Mouse (Mus musculus): ENCODE measurements around the gene Gna15. TPM values are rescaled to one million over a fixed set of nuclear protein-coding genes. Genes with fewer than 3 reads are reported as not detected.

Gene Gna15
- polyA plus RNA-seq, 1 experiment from 2014 or later, result 0.63 TPM

DNA sequence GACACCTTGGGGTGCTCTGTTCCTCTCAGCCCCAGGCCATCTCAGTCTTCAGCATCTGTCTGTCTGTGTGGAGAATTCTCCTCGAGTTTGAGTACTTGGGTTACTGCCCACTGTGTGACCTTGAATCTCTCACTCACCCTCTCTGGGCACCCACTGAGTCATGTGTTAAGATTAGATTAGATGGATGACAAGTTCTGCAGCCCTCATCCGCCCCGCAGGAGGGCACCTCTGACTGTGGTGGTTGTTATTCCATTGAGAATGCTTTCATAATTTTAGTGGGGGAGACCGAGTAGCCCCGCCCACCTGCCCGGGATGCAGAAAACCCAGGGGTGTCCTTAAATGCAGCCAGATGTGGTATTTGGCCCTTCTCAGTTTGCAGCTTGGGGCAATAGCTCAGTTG is 39.5 kb upstream of the Gna15 start:
- Histone ChIP-seq H3K4me1 (replicated peaks) (peaks cover 82% of the 10 kb centered on the region), H3K27ac (peak overlapping the region; percentile 84; the same call in 1 of the 2 replicates), H3K9me3 (no peaks in the 10 kb centered on the region), H3K4me3 (peak overlapping the region; percentile 45), H3K27me3 (ENCODE audit: insufficient read depth, poor library complexity, severe bottlenecking) (peaks cover 87% of the 10 kb centered on the region), H3K36me3 (peaks cover 35% of the 10 kb centered on the region)
- no peak for DNase-seq (ENCODE audit: low spot score)
- 48% methylated on average over 6 of the region's 6 CpGs for WGBS

DNA sequence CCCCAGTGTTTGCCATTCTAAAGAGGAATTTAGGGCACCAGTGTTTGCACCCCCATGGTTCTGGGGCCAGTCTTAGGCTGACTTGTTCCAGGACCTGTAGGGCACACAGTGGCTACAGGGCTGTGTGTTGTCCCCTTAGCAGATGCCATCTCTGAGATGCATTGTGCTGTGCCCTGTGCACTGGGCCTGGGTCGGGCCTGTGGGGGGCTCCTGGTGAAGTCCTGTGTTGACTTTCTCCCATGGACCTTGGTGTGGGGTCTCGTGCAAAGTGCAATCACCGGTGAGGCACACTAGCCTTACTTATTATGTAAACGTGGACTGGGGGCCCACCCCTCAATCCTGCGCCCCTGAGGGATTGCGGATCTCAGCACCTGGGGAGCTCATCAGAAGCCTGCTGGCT is 38.4 kb upstream of the Gna15 start:
- no peak overlapping the region for H3K27ac ChIP-seq
- peak overlapping the region; percentile 12; the same call in 1 of the 2 replicates for H3K4me3 ChIP-seq
- 81% methylated on average over 6 of the region's 6 CpGs for WGBS
- peaks cover 76% of the 10 kb centered on the region for H3K27me3 ChIP-seq (ENCODE audit: insufficient read depth, poor library complexity, severe bottlenecking)
- no peak for DNase-seq (ENCODE audit: low spot score)
- peaks cover 35% of the 10 kb centered on the region for H3K36me3 ChIP-seq
- peaks cover 72% of the 10 kb centered on the region for H3K4me1 ChIP-seq (replicated peaks)
- H3K9me3 ChIP-seq, result no peaks in the 10 kb centered on the region

DNA sequence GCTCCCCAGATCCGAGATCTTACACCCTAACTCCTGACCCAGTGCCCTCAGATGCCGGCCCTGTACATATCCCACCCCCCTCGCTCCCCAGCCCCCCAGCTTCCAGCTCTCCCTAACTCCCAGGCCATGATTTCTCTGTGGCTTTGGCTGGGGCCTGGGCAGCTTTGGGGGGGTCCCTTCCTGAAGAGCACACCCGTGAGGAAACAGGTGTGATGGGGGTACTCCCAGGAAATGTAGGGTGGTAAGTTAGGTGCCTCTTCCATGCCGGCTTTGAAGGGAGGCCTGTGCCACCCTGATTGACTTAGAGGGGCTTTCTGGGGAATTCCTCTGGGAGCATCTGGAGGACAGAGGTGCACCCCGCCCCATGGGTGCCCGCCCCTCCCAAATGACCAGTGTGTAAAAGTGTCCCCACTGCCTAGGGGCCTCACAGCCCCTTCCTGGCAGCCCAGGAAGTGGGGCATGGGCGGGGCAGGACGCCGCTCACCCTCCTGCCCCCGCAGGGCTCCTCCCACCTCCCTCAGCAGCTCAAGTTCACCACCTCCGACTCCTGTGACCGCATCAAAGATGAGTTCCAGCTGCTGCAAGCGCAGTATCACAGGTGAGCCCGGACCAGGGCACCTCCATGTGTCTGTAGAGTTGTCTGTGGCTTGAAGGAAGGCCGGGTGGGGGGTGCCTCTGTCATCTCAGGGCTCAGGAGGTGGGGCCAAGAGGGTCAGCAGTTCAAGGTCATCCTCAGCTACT is 36.9 kb upstream of the Gna15 start:
- 24% methylated on average over 16 of the region's 16 CpGs for WGBS
- no peak for DNase-seq (ENCODE audit: low spot score)
- Histone ChIP-seq H3K4me1 (replicated peaks) (peaks cover 65% of the 10 kb centered on the region), H3K27ac (peak overlapping the region; percentile 98), H3K9me3 (no peaks in the 10 kb centered on the region), H3K27me3 (ENCODE audit: insufficient read depth, poor library complexity, severe bottlenecking) (peaks cover 61% of the 10 kb centered on the region), H3K36me3 (peaks cover 29% of the 10 kb centered on the region), H3K4me3 (peak overlapping the region; percentile 94)

DNA sequence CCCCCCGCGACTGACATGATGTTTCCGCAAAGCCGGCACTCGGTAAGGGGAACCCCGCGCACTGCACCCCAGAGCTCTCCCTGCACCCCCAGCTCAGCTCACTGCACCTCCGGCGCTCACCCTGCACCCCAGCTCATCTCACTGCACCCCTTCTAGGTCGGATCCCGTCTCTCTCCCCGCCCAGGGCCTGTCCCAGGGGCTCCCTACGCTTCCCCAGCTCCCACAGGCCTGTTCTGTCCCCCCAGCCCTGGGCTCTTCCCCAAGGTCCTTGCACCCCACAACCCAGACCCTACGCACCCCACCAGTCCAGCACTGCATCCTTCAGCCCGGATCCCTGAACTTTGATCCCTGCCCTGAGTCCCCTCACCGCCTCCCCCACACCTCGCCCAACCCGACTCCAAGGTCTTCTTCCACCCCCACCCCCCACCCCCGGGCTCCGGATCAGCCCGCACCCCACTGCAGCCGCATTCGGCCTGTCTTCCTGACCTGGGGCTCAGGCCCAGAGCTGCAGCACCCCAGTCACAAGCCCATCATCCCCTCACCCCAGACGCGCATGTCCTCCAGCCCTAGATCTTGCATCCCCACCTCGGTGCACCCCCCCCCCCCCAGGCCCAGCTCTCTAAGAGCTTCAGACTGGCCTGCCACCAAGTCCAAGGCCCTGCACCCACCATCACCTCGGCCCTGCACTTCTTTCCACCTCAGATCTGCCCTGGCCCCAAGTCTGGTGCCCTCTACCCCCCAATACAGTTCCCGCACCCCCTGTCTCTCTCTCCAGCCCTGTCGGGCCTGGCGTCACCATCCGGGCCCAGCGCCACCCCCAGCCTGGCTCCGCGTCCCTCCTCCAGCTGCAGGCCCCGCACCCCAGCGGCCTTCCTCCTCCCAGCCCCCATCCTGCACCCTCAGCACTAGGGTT is 35.9 kb upstream of the Gna15 start:
- no peak for DNase-seq (ENCODE audit: low spot score)
- H3K4me1 ChIP-seq (replicated peaks), result peaks cover 55% of the 10 kb centered on the region
- peak overlapping the region; percentile 98 for H3K27ac ChIP-seq
- no peaks in the 10 kb centered on the region for H3K9me3 ChIP-seq
- peak overlapping the region; percentile 94 for H3K4me3 ChIP-seq
- peaks cover 51% of the 10 kb centered on the region for H3K27me3 ChIP-seq (ENCODE audit: insufficient read depth, poor library complexity, severe bottlenecking)
- H3K36me3 ChIP-seq, result peaks cover 19% of the 10 kb centered on the region
- 2% methylated on average over 36 of the region's 36 CpGs for WGBS

DNA sequence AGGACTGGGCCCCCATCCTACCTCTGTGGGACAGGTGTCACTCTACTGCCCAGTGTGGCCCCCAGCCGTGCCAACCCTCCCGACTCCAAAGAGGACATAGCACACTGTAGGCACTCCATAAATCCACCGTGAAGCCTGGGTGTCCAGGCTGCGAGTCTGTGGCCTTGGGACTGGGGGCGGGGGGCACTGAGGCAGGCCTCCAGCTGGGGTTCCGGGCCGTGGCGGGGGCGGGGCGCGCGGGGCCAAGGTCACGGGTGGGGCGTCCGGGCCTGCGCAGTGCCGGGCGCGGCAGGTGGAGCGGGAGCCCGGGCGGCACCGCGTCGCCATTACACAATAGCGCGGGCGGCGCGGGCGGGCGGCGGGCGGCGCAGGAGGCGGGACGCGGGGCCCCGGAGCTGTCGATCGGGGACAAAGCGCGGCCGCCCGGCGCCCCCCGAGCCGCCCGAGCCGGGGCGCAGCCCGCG is 35.2 kb upstream of the Gna15 start, which contains the start of gene Aes:
Gene Aes (plus strand): TSS at position 326 of the 464 bp plus-strand sequence.
- peaks cover 13% of the 10 kb centered on the region; the same call in 1 of the 2 replicates for H3K36me3 ChIP-seq
- peaks cover 44% of the 10 kb centered on the region for H3K27me3 ChIP-seq (ENCODE audit: insufficient read depth, poor library complexity, severe bottlenecking)
- H3K9me3 ChIP-seq, result no peaks in the 10 kb centered on the region
- peak; percentile 58 for DNase-seq (ENCODE audit: low spot score)
- peak within 1 kb of the TSS; percentile 98 for H3K27ac ChIP-seq
- 1% methylated on average over 53 of the region's 53 CpGs for WGBS
- H3K4me1 ChIP-seq (replicated peaks), result peaks cover 49% of the 10 kb centered on the region
- H3K4me3 ChIP-seq, result peak within 1 kb of the TSS; percentile 94

DNA sequence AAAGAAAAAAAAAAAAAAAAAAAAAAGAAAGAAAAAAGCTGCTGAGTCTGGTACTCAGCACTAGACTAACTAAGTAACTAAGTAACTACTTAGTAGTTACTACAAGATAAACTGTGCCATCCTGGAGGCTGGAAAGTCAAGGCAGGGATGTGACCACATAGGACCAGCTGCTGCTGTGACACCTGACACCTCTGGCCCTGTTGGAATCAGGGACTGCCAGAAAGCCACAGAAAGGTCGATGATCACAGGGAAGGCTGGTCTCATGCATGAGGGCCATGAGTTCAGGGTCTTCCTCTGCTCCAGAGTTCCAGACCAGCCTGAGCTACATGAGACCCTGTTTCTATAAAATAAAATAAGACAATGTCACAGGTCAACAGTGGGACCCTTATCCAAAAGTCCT is 33.5 kb upstream of the Gna15 start:
- Histone ChIP-seq H3K4me1 (replicated peaks) (peaks cover 32% of the 10 kb centered on the region), H3K9me3 (peaks cover 4% of the 10 kb centered on the region; the same call in 1 of the 2 replicates), H3K36me3 (peaks cover 8% of the 10 kb centered on the region; the same call in 1 of the 2 replicates), H3K4me3 (no peak overlapping the region), H3K27me3 (ENCODE audit: insufficient read depth, poor library complexity, severe bottlenecking) (peaks cover 27% of the 10 kb centered on the region), H3K27ac (no peak overlapping the region)
- no peak for DNase-seq (ENCODE audit: low spot score)
- 51% methylated on average over 1 of the region's 1 CpGs for WGBS

DNA sequence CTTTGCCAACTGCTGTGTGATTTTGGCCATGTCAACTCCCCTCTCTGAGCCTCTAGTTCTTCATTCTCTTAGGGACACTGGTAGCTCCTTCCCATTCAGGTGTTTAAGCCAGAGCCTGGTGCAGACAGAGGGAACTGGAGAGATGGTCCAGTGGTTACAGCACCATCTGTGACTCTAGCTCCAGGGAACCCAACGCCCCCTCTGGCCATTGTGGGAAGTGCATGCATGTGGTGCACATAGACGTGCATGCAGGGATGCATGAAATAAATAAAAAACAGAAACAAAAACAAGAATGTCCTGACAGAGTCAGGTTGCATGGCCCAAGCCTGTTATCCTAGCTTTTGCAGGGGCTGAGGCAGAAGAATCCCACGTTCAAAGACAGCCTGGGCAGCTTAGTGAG is 32.3 kb upstream of the Gna15 start:
- Histone ChIP-seq H3K4me1 (replicated peaks) (peaks cover 29% of the 10 kb centered on the region), H3K36me3 (peaks cover 2% of the 10 kb centered on the region; the same call in 1 of the 2 replicates), H3K27me3 (ENCODE audit: insufficient read depth, poor library complexity, severe bottlenecking) (peaks cover 17% of the 10 kb centered on the region), H3K27ac (no peak overlapping the region), H3K9me3 (peaks cover 4% of the 10 kb centered on the region; the same call in 1 of the 2 replicates), H3K4me3 (no peak overlapping the region)
- DNase-seq (ENCODE audit: low spot score), result no peak
- WGBS, result 73% methylated on average over 3 of the region's 3 CpGs

DNA sequence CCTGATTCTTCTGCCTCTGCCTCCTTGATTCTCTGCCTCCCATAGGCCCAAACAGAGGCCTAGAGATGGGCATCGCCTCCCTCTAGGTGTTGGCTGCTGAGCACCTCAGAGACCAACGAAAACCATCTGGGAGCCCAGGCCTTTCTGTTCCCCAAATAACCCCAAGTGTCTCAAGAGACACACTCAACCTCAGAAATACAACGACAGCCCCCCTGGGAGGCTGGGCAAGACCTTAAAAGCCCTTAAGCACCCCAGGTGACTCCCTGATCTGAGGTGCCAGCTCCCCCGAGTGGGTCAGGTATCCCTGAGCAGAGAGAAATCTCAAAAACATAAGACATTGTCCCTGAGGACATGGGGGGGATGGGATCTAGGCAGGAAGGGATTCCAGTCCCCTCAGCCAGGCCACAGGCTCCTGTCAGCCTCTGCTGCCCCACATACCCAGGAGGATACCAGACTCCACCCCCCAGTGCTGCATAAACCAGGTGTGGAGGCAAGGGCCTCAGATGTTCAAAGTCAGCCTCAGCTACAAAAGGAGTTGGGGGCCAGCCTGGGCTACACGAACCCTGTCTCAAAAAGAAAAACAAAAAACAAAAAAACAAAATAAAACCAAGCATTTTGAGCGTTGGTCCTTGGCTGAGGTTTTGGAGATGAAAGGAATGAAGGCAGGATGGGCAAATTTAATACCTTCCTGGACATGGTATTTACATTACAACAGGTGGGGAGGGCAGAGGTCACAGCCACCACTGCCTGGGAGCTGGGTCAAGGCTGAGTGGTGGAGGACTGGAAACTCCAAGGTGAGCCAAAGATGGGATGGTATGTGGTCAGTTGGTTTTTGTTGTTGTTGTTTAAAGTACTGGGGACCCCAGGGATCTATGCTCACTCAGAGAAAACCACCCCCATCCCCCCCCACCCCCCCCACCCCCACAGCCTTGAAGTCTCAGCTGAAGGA is 30.1 kb upstream of the Gna15 start:
- Histone ChIP-seq H3K9me3 (peaks cover 4% of the 10 kb centered on the region; the same call in 1 of the 2 replicates), H3K36me3 (no peaks in the 10 kb centered on the region)
- 82% methylated on average over 6 of the region's 6 CpGs for WGBS

DNA sequence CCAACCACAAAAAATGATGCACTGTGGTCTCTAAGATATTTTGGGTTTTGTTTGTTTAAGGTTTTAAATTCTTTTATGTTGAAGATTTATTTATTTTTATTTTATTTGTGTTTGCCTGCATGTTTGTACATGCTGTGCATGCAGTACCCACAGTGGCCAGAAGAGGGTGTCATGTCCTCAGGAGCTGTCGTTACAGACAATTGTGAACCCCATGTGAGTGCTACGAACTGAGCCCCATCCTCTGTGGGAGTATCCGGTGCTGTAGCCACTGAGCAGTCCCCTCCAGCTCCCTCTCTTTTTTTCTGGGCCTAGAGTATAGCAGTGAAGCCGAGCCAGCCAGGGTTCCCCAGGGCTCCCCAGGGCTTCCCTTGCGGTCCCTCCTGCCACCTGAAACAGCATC is 29.2 kb upstream of the Gna15 start:
- Histone ChIP-seq H3K36me3 (no peaks in the 10 kb centered on the region), H3K27ac (no peak overlapping the region), H3K9me3 (peaks cover 4% of the 10 kb centered on the region; the same call in 1 of the 2 replicates), H3K27me3 (ENCODE audit: insufficient read depth, poor library complexity, severe bottlenecking) (no peaks in the 10 kb centered on the region), H3K4me3 (no peak overlapping the region), H3K4me1 (replicated peaks) (peaks cover 7% of the 10 kb centered on the region)
- DNase-seq (ENCODE audit: low spot score), result no peak
- WGBS, result 85% methylated on average over 5 of the region's 5 CpGs

More for the DNA sequence above, 30.1 kb upstream of the Gna15 start:
- H3K27ac ChIP-seq, result no peak overlapping the region
- H3K4me1 ChIP-seq (replicated peaks), result peaks cover 9% of the 10 kb centered on the region
- no peak overlapping the region for H3K4me3 ChIP-seq
- no peak for DNase-seq (ENCODE audit: low spot score)
- no peaks in the 10 kb centered on the region for H3K27me3 ChIP-seq (ENCODE audit: insufficient read depth, poor library complexity, severe bottlenecking)

DNA sequence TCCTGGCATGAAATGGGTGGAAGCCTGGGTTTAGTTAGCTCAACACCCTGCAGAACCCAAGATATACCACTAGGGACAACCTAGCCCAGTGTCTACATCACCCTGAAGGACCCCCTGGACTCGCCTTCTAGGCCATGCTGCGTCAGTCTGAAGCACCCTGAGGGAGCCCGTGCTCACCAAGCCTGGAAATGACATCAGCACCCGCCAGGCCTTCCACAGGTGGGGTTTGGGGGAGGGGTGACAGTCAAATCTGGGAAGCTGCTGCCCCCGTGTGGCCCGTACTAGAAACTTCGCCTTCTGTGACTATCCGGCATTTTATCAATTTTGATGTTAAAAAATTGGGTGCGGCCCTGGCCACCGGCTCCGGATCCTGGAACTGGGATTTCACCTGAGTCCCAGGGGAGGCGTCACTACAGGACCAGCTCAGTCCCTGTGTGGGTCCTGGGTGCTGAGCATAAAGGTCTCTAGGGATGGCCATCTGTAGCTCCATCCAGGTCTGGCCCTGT is 27.6 kb upstream of the Gna15 start:
- Histone ChIP-seq H3K9me3 (peaks cover 4% of the 10 kb centered on the region; the same call in 1 of the 2 replicates), H3K4me3 (no peak overlapping the region), H3K36me3 (no peaks in the 10 kb centered on the region), H3K27ac (0 out of 2 replicates have a peak overlapping the region, but pooled peaks have one; percentile 50), H3K4me1 (replicated peaks) (peaks cover 7% of the 10 kb centered on the region), H3K27me3 (ENCODE audit: insufficient read depth, poor library complexity, severe bottlenecking) (no peaks in the 10 kb centered on the region)
- DNase-seq (ENCODE audit: low spot score), result peak; percentile 76
- 8% methylated on average over 12 of the region's 12 CpGs for WGBS

DNA sequence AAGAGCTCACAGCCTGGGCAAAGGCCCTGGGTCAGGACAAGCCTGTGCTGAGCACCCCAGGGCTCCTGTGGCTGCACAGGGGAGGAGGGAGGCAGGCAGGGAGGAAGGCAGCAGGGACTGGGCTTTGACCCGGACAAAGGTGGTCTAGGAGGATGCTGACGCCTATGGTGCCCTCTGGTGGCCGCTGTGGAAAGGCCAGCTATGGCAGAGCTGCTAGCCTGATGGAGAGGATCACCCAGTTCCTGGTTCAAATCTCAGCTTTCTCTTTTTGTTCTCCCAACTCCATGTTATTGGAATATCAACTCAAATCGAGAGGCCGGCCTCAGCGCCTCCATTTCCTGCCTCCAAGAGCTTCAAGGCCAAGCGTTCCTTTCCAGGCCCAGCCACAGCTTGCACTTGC is 26.2 kb upstream of the Gna15 start:
- no peaks in the 10 kb centered on the region for H3K36me3 ChIP-seq
- H3K27ac ChIP-seq, result no peak overlapping the region
- H3K27me3 ChIP-seq (ENCODE audit: insufficient read depth, poor library complexity, severe bottlenecking), result no peaks in the 10 kb centered on the region
- WGBS, result 12% methylated on average over 7 of the region's 7 CpGs
- H3K4me1 ChIP-seq (replicated peaks), result peaks cover 13% of the 10 kb centered on the region
- peak; percentile 82 for DNase-seq (ENCODE audit: low spot score)
- peaks cover 4% of the 10 kb centered on the region; the same call in 1 of the 2 replicates for H3K9me3 ChIP-seq
- no peak overlapping the region for H3K4me3 ChIP-seq

Measured in hindbrain, embryonic 10.5 days (tissue).